Mouse (Mus musculus) heart, adult 2 months (tissue): ENCODE results near the gene Bach2. TPM values are rescaled to one million over a fixed set of nuclear protein-coding genes. Genes with fewer than 3 reads are reported as not detected.

Experiments
- DNase-seq, 2 experiments: peaks; one replicate each; pipeline ENCODE4 v3.0.0; 2021
- H3K27ac ChIP-seq: fragments of 200-600 bp; 2 replicates; pipeline ENCODE4 v1.8.1; 2022
- H3K27me3 ChIP-seq: fragments of 200-500 bp; 2 replicates; pipeline ENCODE4 v1.6.1; 2012; ENCODE audit warnings: mild to moderate bottlenecking, low read length, inconsistent platforms, mixed read lengths; ENCODE audit not compliant: control insufficient read depth, insufficient read depth
- H3K36me3 ChIP-seq: fragments of 200-500 bp; 2 replicates; pipeline ENCODE4 v1.6.1; 2012; ENCODE audit warnings: low read length, inconsistent platforms; ENCODE audit not compliant: control insufficient read depth, insufficient read depth
- H3K4me1 ChIP-seq: fragments of 200-500 bp; 2 replicates; pipeline ENCODE4 v1.6.1; 2011; ENCODE audit warnings: low read length; ENCODE audit not compliant: control insufficient read depth, insufficient read depth
- H3K4me3 ChIP-seq: fragments of 200-600 bp; 2 replicates; pipeline ENCODE4 v1.8.1; 2022
- H3K79me2 ChIP-seq: fragments of 200-500 bp; replicated peaks from 2 replicates; pipeline ENCODE4 v1.6.1; 2012; ENCODE audit warnings: mild to moderate bottlenecking, inconsistent platforms, low read length, moderate library complexity, mixed read lengths; ENCODE audit not compliant: control insufficient read depth, insufficient read depth
- H3K9ac ChIP-seq: fragments of 200-500 bp; 2 replicates; pipeline ENCODE4 v1.6.1; 2012; ENCODE audit warnings: low read depth, mild to moderate bottlenecking, control low read depth, inconsistent platforms, low read length, mixed read lengths
- CTCF ChIP-seq: fragments of 200-600 bp; IDR thresholded peaks from 2 replicates; pipeline ENCODE4 v1.8.1; 2022; ENCODE audit warnings: antibody characterized with exemption, mild to moderate bottlenecking, moderate library complexity
- EP300 ChIP-seq: fragments of 200-500 bp; IDR thresholded peaks from 2 replicates; pipeline ENCODE4 v1.6.1; 2011; ENCODE audit warnings: low read depth, low read length, control low read depth; ENCODE audit not compliant: insufficient read depth
- POLR2A ChIP-seq: fragments of 200-500 bp; IDR thresholded peaks from 2 replicates; pipeline ENCODE4 v1.6.1; 2011; ENCODE audit warnings: mild to moderate bottlenecking, low read depth, low read length, control low read depth; ENCODE audit not compliant: insufficient read depth
- WGBS: fragments of 180-500 bp; shearing (Covaris S2); methylation state at CpG from one replicate; pipeline ENCODE4 v1.1.7; 2018; 5-methylcytosine and 5-hydroxymethylcytosine counted together
- intact Hi-C: fragments of 180-260 bp; cut with DNase I; formaldehyde crosslinking; loops from one replicate; pipeline ENCODE4 v1.15.1; 2025
- polyA plus RNA-seq: library from polyadenylated mRNA; depleted of rRNA; stranded (reverse); fragments of >200 nt; gene quantifications from 2 replicates; pipeline ENCODE4 v1.2.3, GENCODE M21; 2012
- total RNA-seq, 2 experiments: library from RNA; stranded (reverse); gene quantifications; 2 replicates each; pipeline ENCODE4 v1.2.3; 2021

The Bach2 gene
- total and polyA plus RNA-seq, 3 experiments: 2.4 to 4.2 (median 3.9) TPM

GRCm38 (mm10) chr4:32286405-32286804, 47.8 kb downstream of the Bach2 start:
- WGBS: 90% methylated on average over 8 of the region's 8 CpGs
- H3K36me3 ChIP-seq: peaks cover 2% of the 10 kb centered on the region
- no peaks in the 10 kb centered on the region for H3K27me3 ChIP-seq
- no peak overlapping the region for H3K4me3 ChIP-seq
- H3K79me2 ChIP-seq: 0 out of 2 replicates have a peak, but pooled peaks cover 2% of the 10 kb centered on the region
- no peak overlapping the region for H3K27ac ChIP-seq
- no peak overlapping the region for H3K9ac ChIP-seq
- TF ChIP-seq POLR2A (no peak), EP300 (no peak), CTCF (no peak)
- peaks cover 16% of the 10 kb centered on the region for H3K4me1 ChIP-seq
- intact Hi-C loops: loop anchor here (5.0 kb wide), 1 partner anchor 34 kb away; no protein-coding TSS in a partner anchor
- no peak for DNase-seq

- peaks cover 20% of the 10 kb centered on the region for H3K4me1 ChIP-seq
- WGBS: 12% methylated on average over 11 of the region's 11 CpGs
- intact Hi-C loops: loop anchor here (1.0 to 5.0 kb wide), 5 partner anchors 15 to 219 kb away; no protein-coding TSS in a partner anchor
- peak; percentile 55 to 72 for DNase-seq
- H3K79me2 ChIP-seq: 0 out of 2 replicates have a peak, but pooled peaks cover 2% of the 10 kb centered on the region
- peaks cover 2% of the 10 kb centered on the region for H3K36me3 ChIP-seq
- TF ChIP-seq EP300: peak; percentile 70
- no peak; the same call in 1 of the 2 replicates for TF ChIP-seq POLR2A
- TF ChIP-seq CTCF: no peak
- H3K9ac ChIP-seq: no peak overlapping the region
- H3K4me3 ChIP-seq: peak overlapping the region; percentile 5; the same call in 1 of the 2 replicates
- no peaks in the 10 kb centered on the region for H3K27me3 ChIP-seq
- peak overlapping the region; percentile 55 for H3K27ac ChIP-seq
These were observed 49.6 kb downstream of the Bach2 start for GRCm38 (mm10) chr4:32288036-32288860.

DNA sequence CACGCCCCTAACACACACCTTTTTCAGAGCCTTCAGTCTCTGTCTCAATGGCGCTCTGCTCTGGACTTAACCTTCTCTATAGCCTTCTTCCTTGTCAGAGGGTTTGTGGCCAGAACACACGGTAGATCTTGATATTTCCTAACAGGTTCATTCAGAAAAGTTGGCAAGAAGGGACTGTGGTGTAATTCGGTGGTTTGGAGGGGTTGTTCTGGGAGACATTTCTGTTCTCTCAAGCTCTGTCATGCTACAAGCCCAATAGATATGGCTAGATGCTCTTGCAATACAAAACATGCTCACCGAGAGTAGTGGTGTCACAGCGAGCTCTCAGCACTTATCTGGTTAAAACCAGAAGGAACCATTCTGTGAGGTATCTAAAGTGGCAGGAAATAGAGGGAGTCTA, 51.2 kb downstream of the Bach2 start:
- Histone ChIP-seq H3K4me3 (no peak overlapping the region), H3K9ac (no peak overlapping the region), H3K36me3 (peaks cover 2% of the 10 kb centered on the region), H3K27ac (no peak overlapping the region), H3K4me1 (peaks cover 22% of the 10 kb centered on the region), H3K79me2 (0 out of 2 replicates have a peak, but pooled peaks cover under 1% of the 10 kb centered on the region), H3K27me3 (no peaks in the 10 kb centered on the region)
- 66% methylated on average over 6 of the region's 6 CpGs for WGBS
- no peak for TF ChIP-seq CTCF
- TF ChIP-seq POLR2A: no peak
- no peak for TF ChIP-seq EP300
- intact Hi-C loops: loop anchor here (5.0 kb wide), 1 partner anchor 38 kb away; no protein-coding TSS in a partner anchor
- no peak for DNase-seq

- WGBS: 75% methylated on average over 4 of the region's 4 CpGs
- no peak for DNase-seq
- TF ChIP-seq EP300 (no peak), POLR2A (no peak), CTCF (no peak)
- intact Hi-C loops: no loop called here
- H3K9ac ChIP-seq: no peak overlapping the region
- no peak overlapping the region for H3K4me3 ChIP-seq
- no peaks in the 10 kb centered on the region for H3K27me3 ChIP-seq
- H3K79me2 ChIP-seq: no peaks in the 10 kb centered on the region
- H3K36me3 ChIP-seq: peaks cover 2% of the 10 kb centered on the region
- H3K4me1 ChIP-seq: peaks cover 22% of the 10 kb centered on the region
- no peak overlapping the region for H3K27ac ChIP-seq
These were observed 52.8 kb downstream of the Bach2 start for GRCm38 (mm10) chr4:32291406-32291805.

GRCm38 (mm10) chr4:32293686-32294265, 55.2 kb downstream of the Bach2 start:
- TF ChIP-seq POLR2A (no peak), EP300 (no peak), CTCF (no peak)
- Histone ChIP-seq H3K4me3 (no peak overlapping the region), H3K27ac (no peak overlapping the region), H3K36me3 (peaks cover 2% of the 10 kb centered on the region), H3K9ac (no peak overlapping the region), H3K4me1 (peaks cover 20% of the 10 kb centered on the region), H3K79me2 (no peaks in the 10 kb centered on the region), H3K27me3 (no peaks in the 10 kb centered on the region)
- WGBS: 58% methylated on average over 7 of the region's 7 CpGs
- DNase-seq: no peak
- intact Hi-C loops: no loop called here
